In genomic region chr2:132879261-132880044, GRCm38 (mm10) we compare ENCODE assay signal across 8 mouse cellular contexts. TPM values are rescaled to one million over a fixed set of nuclear protein-coding genes. Genes with fewer than 3 reads are reported as not detected.
A peak's percentile ranks its signal among the peaks of the same experiment; 100 is the strongest.
DNase-seq lines count a peak whose midpoint lies in the region; ATAC-seq and TF ChIP-seq lines count a peak whose summit lies in the region.

No protein-coding gene starts in this region.

- peak; percentile 74 for ATAC-seq in limb, embryonic 13.5 days (ENCODE audit: low FRiP score, low read depth)

- peak overlapping the region; percentile 97 for H3K4me2 ChIP-seq in limb, embryonic 13.5 days (replicated peaks)

- H3K27ac ChIP-seq in kidney, adult 2 months (ENCODE audit: insufficient read depth, low read depth, low read length), result no peak overlapping the region
- no peak overlapping the region for H3K27ac ChIP-seq in limb, embryonic 13.5 days

- no peak for TF ChIP-seq CTCF in kidney, adult 2 months (conservative IDR thresholded peaks at IDR 0.05; ENCODE audit: insufficient read depth, insufficient read length, low read depth, low read length)

- no peaks in the 10 kb centered on the region for H3K27me3 ChIP-seq in kidney, adult 2 months (replicated peaks; ENCODE audit: control insufficient read depth, insufficient read depth, low read length)
- H3K27me3 ChIP-seq in limb, embryonic 13.5 days, result peaks cover 53% of the 10 kb centered on the region

- no peak for TF ChIP-seq POLR2A in kidney, adult 2 months (IDR thresholded peaks at IDR 0.05; ENCODE audit: low read depth, low read length)

- H3K4me3 ChIP-seq in kidney, adult 2 months (ENCODE audit: insufficient read depth, low read depth, low read length), result peak overlapping the region; percentile 45
- peak overlapping the region; percentile 54 for H3K4me3 ChIP-seq in limb, embryonic 13.5 days

- intact Hi-C loops in heart, postnatal 14 days (cut with DNase I), result loop anchor here (2.0 kb wide), 1 partner anchor 19 kb away; no protein-coding TSS in a partner anchor

- H3K9ac ChIP-seq in limb, embryonic 13.5 days, result peak overlapping the region; percentile 58

- H3K9me3 ChIP-seq in limb, embryonic 13.5 days, result no peaks in the 10 kb centered on the region

- DNase-seq in kidney, adult 2 months, result peak; percentile 24
- no peak for DNase-seq in kidney, adult 8-10 months
- peak; percentile 44 for DNase-seq in ES-CJ7 (ENCODE audit: low read depth, low spot score)
- peak; percentile 74 for DNase-seq in embryo, embryonic 11 days
- DNase-seq in heart, postnatal 14 days, result peak; percentile 23 to 48
- peak; percentile 77 for DNase-seq in neural tube, embryonic 10.5 days (ENCODE audit: extremely low spot score, low spot score)
- DNase-seq in frontal cortex, adult 2 months (ENCODE audit: extremely low spot score in 1 of 2, low spot score in 1 of 2), result no peak

- no peaks in the 10 kb centered on the region; the same call in 1 of the 2 replicates for H3K4me1 ChIP-seq in kidney, adult 2 months (ENCODE audit: control insufficient read depth, insufficient read depth, low read length)
- peaks cover 25% of the 10 kb centered on the region for H3K4me1 ChIP-seq in limb, embryonic 13.5 days

- WGBS in kidney, adult 2 months, result under 1% methylated on average over 58 of the region's 58 CpGs
- WGBS in limb, embryonic 13.5 days, result under 1% methylated on average over 58 of the region's 58 CpGs

- H3K36me3 ChIP-seq in kidney, adult 2 months (ENCODE audit: control insufficient read depth, insufficient read depth, low read length), result no peaks in the 10 kb centered on the region
- H3K36me3 ChIP-seq in limb, embryonic 13.5 days, result no peaks in the 10 kb centered on the region

RNA-seq across cellular contexts. Expression of gene Lrrn4, which starts 1.2 kb away (rescaled TPM):
- polyA plus RNA-seq in kidney, adult 2 months (2012; rRNA removed), result 0.79 and 0.86 TPM in 2 replicates
- 1 to 10 TPM; 7.2 to 8.0 TPM for total RNA-seq in heart, postnatal 14 days (2021)
- 0.19 and 0.34 TPM in 2 replicates for polyA plus RNA-seq in limb, embryonic 13.5 days (2015; fragmentation: Nextera tagmentation; extraction: Ambion mirVana)
- polyA plus RNA-seq in frontal cortex, adult 2 months (2012; rRNA removed), result 0.12 and 0.19 TPM in 2 replicates

RNA-seq across cellular contexts. Expression of gene Crls1, which starts 33.0 kb away (rescaled TPM):
- 32.6 and 37.4 TPM in 2 replicates for polyA plus RNA-seq in kidney, adult 2 months (2012; rRNA removed)
- 10 to 100 TPM; 15.1 to 16.0 TPM for total RNA-seq in heart, postnatal 14 days (2021)
- 14.9 and 20.5 TPM in 2 replicates for polyA plus RNA-seq in limb, embryonic 13.5 days (2015; fragmentation: Nextera tagmentation; extraction: Ambion mirVana)
- polyA plus RNA-seq in frontal cortex, adult 2 months (2012; rRNA removed), result 28.5 TPM in 2 replicates

Comparison
In these comparisons a context has a peak if more than half of its experiments do, and no peak if none do; other contexts are left out.
1. DNase-seq: peak in kidney, adult 2 months (single experiment), ES-CJ7 (single experiment), embryo, embryonic 11 days (single experiment), heart, postnatal 14 days (2 of 2) and neural tube, embryonic 10.5 days (single experiment); none in kidney, adult 8-10 months (0 of 2) and frontal cortex, adult 2 months (0 of 2).